In genomic region chr13:3789531-3789930, GRCm38 (mm10) we compare ENCODE assay signal across 31 mouse cellular contexts. TPM values are rescaled to one million over a fixed set of nuclear protein-coding genes. Genes with fewer than 3 reads are reported as not detected.
"Had no signal": no experiment of that assay in that cellular context is flagged by ENCODE, and none has a peak within 500 bp of the region (broad histone marks: within the 10 kb centered on the region; RNA-seq: fewer than 3 reads in every experiment).

No protein-coding gene starts in this region.

- H3K4me3 ChIP-seq: left cerebral cortex, adult 2 months; liver, embryonic 13.5 days; midbrain, embryonic 10.5 days; midbrain, embryonic 13.5 days; myocyte; neural tube, embryonic 13.5 days had no signal

- H3K9me3 ChIP-seq: liver, embryonic 13.5 days; midbrain, embryonic 10.5 days; midbrain, embryonic 13.5 days; neural tube, embryonic 13.5 days had no signal

- DNase-seq: kidney, postnatal 10 days; kidney, postnatal 36 days; layer of hippocampus, postnatal 36 days; liver, embryonic 13.5 days; lung, adult 2 months; retina, postnatal 1 day; right cerebral cortex, postnatal 25 days; thymus, adult 2 months; thymus, postnatal 14 days; thymus, postnatal 4 days had no signal

- ATAC-seq: midbrain, embryonic 13.5 days; midbrain, embryonic 16.5 days had no signal

- H3K27me3 ChIP-seq: liver, embryonic 13.5 days; midbrain, embryonic 13.5 days; neural tube, embryonic 13.5 days had no signal

- H3K27ac ChIP-seq: left cerebral cortex, adult 2 months; liver, embryonic 13.5 days; macrophage; midbrain, embryonic 10.5 days; midbrain, embryonic 13.5 days; neural tube, embryonic 13.5 days; stomach, postnatal 0 days had no signal

- H3K36me3 ChIP-seq: liver, embryonic 13.5 days; midbrain, embryonic 10.5 days; midbrain, embryonic 13.5 days; neural tube, embryonic 13.5 days had no signal

- H3K4me1 ChIP-seq: liver, embryonic 13.5 days; midbrain, embryonic 10.5 days; midbrain, embryonic 13.5 days; neural tube, embryonic 13.5 days had no signal

- H3K9ac ChIP-seq: liver, embryonic 13.5 days; midbrain, embryonic 13.5 days; neural tube, embryonic 13.5 days had no signal

- H3K4me2 ChIP-seq: liver, embryonic 13.5 days; midbrain, embryonic 13.5 days; neural tube, embryonic 13.5 days had no signal

RNA-seq across cellular contexts. Expression of gene Calml3, which starts 14.6 kb away (rescaled TPM):
- total RNA-seq: layer of hippocampus, adult 8-10 months; layer of hippocampus, postnatal 10 days; layer of hippocampus, postnatal 36 days; left cerebral cortex, adult 2 months; left cerebral cortex, postnatal 10 days; left cerebral cortex, postnatal 36 days; liver, adult 2 months; megakaryocyte, adult 5-6 weeks; monocyte, adult 5-6 weeks had no signal
- polyA plus RNA-seq: liver, adult 2 months; liver, embryonic 13.5 days; liver, embryonic 16.5 days; macrophage; midbrain, embryonic 10.5 days; midbrain, embryonic 13.5 days; midbrain, embryonic 16.5 days; neural tube, embryonic 13.5 days had no signal

RNA-seq across cellular contexts. Expression of gene Calm4, which starts 48.0 kb away (rescaled TPM):
- total RNA-seq: layer of hippocampus, adult 8-10 months; layer of hippocampus, postnatal 10 days; layer of hippocampus, postnatal 36 days; left cerebral cortex, adult 2 months; left cerebral cortex, postnatal 10 days; left cerebral cortex, postnatal 36 days; liver, adult 2 months; megakaryocyte, adult 5-6 weeks; monocyte, adult 5-6 weeks; neutrophil, adult 5-6 weeks had no signal
- polyA plus RNA-seq: kidney, embryonic 14.5 days; limb, embryonic 11.5 days; liver, adult 2 months; liver, embryonic 13.5 days; liver, embryonic 16.5 days; lung, embryonic 16.5 days; macrophage; midbrain, embryonic 10.5 days; midbrain, embryonic 13.5 days; midbrain, embryonic 16.5 days; neural tube, embryonic 13.5 days; stomach, embryonic 14.5 days had no signal
